Mouse (Mus musculus): ENCODE measurements at regions not wholly inside any gene's neighbourhood (a gene's known extent, or its start where the extent isn't known, plus 50 kb on each side); places are given as distances from the start of the nearest gene placed in this dataset.

DNA sequence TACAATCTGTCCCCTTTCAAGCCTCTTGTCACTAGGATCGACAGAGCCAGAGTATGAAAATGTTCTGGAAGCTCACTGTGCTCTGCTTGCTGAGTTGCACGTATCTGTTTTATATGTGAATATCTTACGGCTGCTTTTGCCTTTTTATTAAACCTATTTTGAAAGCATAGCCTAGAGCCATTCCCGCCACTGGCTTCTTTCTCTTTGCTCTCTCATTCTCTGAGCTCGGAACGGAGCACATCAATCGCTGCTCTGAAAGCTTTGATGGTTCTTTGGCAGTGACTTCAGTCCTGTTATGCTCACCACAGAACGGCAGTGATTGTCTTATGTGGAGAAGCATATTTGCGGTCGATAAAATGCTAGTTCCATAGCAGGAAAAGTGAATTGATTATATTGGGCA is 128.9 kb upstream of the Satb2 start:
- TF ChIP-seq POLR2AphosphoS2 (IDR thresholded peaks at IDR 0.05; ENCODE audit: low read length) = no peak
- no peak for TF ChIP-seq SMC3 (IDR thresholded peaks at IDR 0.05; ENCODE audit: low read depth, low read length)
- no peak for TF ChIP-seq CTCF (IDR thresholded peaks at IDR 0.05 in 2 of 3, conservative IDR thresholded peaks at IDR 0.05 in 1 of 3; ENCODE audit: control insufficient read depth in 1 of 3, insufficient read depth in 1 of 3, low read depth in 2 of 3, low read length in 3 of 3, poor library complexity in 1 of 3, severe bottlenecking in 1 of 3)
- TF ChIP-seq POLR2A (IDR thresholded peaks at IDR 0.05; ENCODE audit: control insufficient read depth in 1 of 2, insufficient read depth in 1 of 2, low read depth in 1 of 2, low read length in 2 of 2, poor library complexity in 1 of 2) = no peak
- TF ChIP-seq ZNF384 (IDR thresholded peaks at IDR 0.05; ENCODE audit: low read depth, low read length) = no peak
- no peak for TF ChIP-seq EP300 (IDR thresholded peaks at IDR 0.05; ENCODE audit: low read depth in 1 of 2, low read length in 2 of 2)
- no peak for TF ChIP-seq MXI1 (IDR thresholded peaks at IDR 0.05; ENCODE audit: low read depth, low read length)
- no peak for TF ChIP-seq NRF1 (IDR thresholded peaks at IDR 0.05; ENCODE audit: insufficient read depth, low read depth, low read length, poor library complexity, severe bottlenecking)
- no peak for TF ChIP-seq E2F4 (IDR thresholded peaks at IDR 0.05; ENCODE audit: borderline replicate concordance, low read depth, low read length)
- no peak for TF ChIP-seq MAZ (IDR thresholded peaks at IDR 0.05; ENCODE audit: low read depth, low read length)
- no peak for TF ChIP-seq BHLHE40 (IDR thresholded peaks at IDR 0.05; ENCODE audit: borderline replicate concordance, low read depth, low read length)
- no peak for TF ChIP-seq ZMIZ1 (IDR thresholded peaks at IDR 0.05; ENCODE audit: low read depth, low read length)
